Mouse (Mus musculus): Measurements from ENCODE around the gene Anp32e. TPM values are rescaled to one million over a fixed set of nuclear protein-coding genes. Genes with fewer than 3 reads are reported as not detected.
"Not testable (repeated sequence)": the region's sequence is repeated elsewhere in the genome, so short reads cannot be mapped to it uniquely, and the experiment has no call there.

Anp32e gene
- polyA plus RNA-seq, 1 experiment: 275 TPM

DNA sequence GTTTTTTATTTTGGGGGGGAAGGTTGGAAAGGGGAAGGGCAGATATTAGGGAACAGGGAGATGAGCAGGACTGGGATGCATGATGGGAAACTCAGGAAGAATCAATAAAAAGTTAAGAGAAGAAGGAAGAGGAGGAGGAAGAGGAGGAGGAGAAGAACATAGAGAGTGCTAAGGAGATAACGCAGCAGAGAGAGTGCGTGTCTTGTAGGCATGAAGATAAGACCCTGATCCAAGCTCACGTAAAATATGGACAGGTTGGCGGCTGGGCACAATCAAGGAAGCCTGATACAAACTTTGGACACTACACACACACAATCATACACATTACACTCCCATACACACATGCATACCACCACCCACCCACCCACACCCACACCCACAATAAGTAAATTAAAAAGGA is 14.3 kb upstream of the Anp32e start:
- WGBS: 69% methylated on average over 4 of the region's 4 CpGs
- H3K27ac ChIP-seq (ENCODE audit: control insufficient read depth, insufficient read depth, low read depth, low read length, poor library complexity): no peak overlapping the region
- peaks cover 2% of the 10 kb centered on the region; the same call in 1 of the 2 replicates for H3K4me1 ChIP-seq (ENCODE audit: control insufficient read depth, insufficient read depth, low read length)
- H3K4me3 ChIP-seq (replicated peaks; ENCODE audit: control insufficient read depth, low read depth, low read length): no peak overlapping the region
- no peak for TF ChIP-seq CTCF (IDR thresholded peaks at IDR 0.05; ENCODE audit: control insufficient read depth, insufficient read depth, low read length)
- no peak for TF ChIP-seq POLR2A (IDR thresholded peaks at IDR 0.05; ENCODE audit: borderline replicate concordance, control insufficient read depth, low read depth, low read length)

DNA sequence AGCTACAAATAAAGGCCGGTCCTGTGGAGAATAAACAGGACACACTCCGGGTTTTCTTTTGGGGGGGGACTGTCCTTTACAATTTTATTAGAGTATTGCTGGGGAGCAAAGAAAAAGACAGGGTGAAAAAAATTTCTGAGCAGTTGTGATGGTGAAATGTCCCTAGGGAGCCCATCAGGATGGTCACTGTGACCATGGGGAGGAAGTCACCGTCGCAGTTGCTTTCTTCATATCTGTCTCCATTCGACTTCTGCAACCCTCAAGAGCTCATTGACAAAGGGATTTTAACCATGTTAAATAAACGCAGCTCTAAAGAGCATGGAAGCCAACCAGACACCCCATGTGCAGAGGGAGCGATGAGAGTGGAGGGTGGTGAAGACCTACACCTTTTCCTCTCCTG is 12.3 kb upstream of the Anp32e start:
- Histone ChIP-seq H3K4me3 (replicated peaks; ENCODE audit: control insufficient read depth, low read depth, low read length) (peak overlapping the region; percentile 51), H3K27ac (ENCODE audit: control insufficient read depth, insufficient read depth, low read depth, low read length, poor library complexity) (peak overlapping the region; percentile 88), H3K4me1 (ENCODE audit: control insufficient read depth, insufficient read depth, low read length) (peaks cover 2% of the 10 kb centered on the region; the same call in 1 of the 2 replicates)
- 42% methylated on average over 7 of the region's 7 CpGs for WGBS
- no peak for TF ChIP-seq CTCF (IDR thresholded peaks at IDR 0.05; ENCODE audit: control insufficient read depth, insufficient read depth, low read length)
- no peak for TF ChIP-seq POLR2A (IDR thresholded peaks at IDR 0.05; ENCODE audit: borderline replicate concordance, control insufficient read depth, low read depth, low read length)

GRCm38 (mm10) chr3:95920532-95920931 is 8.5 kb upstream of the Anp32e start:
- H3K4me3 ChIP-seq (replicated peaks; ENCODE audit: control insufficient read depth, low read depth, low read length); H3K4me1 ChIP-seq (ENCODE audit: control insufficient read depth, insufficient read depth, low read length); H3K27ac ChIP-seq (ENCODE audit: control insufficient read depth, insufficient read depth, low read depth, low read length, poor library complexity): not testable (repeated sequence)
- 81% methylated on average over 2 of the region's 2 CpGs for WGBS

DNA sequence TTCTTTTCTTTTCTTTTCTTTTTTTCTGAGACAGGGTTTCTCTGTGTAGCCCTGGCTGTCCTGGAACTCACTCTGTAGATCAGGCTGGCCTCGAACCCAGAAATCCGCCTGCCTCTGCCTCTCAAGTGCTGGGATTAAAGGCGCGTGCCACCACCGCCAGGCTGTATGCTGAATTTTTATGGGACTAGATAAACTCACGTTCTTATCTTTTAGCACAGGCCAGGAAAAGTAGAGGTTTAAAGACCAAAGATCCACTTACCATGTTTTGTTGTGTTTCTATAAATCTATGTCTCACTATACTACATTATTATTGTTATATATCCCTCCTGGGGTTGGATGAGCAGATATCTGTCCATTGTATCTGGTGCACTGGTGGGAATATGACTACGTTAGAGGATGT is 5.6 kb upstream of the Anp32e start:
- H3K4me3 ChIP-seq (replicated peaks; ENCODE audit: control insufficient read depth, low read depth, low read length); H3K4me1 ChIP-seq (ENCODE audit: control insufficient read depth, insufficient read depth, low read length); H3K27ac ChIP-seq (ENCODE audit: control insufficient read depth, insufficient read depth, low read depth, low read length, poor library complexity): not testable (repeated sequence)
- WGBS: 70% methylated on average over 7 of the region's 7 CpGs

DNA sequence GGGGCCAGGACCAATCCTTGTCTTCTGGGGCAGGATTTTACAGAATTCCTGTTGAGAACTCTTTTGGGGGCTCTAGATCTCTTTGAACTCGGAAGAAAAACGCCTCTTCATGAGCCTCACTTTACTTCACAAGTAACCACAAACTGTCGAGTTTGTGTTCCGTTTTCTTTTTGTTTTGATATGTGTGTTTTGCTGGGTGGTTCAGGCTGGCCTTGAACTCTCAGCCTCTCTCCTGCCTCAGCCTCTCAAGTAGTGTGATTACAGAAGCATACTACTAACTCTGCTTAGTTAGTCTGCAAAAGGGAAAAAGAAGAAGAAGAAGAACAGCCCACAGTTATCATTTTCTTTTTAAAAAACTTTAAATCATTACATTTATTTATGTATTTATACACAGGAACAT is 4.9 kb upstream of the Anp32e start:
- Histone ChIP-seq H3K4me1 (ENCODE audit: control insufficient read depth, insufficient read depth, low read length) (peaks cover 1% of the 10 kb centered on the region), H3K27ac (ENCODE audit: control insufficient read depth, insufficient read depth, low read depth, low read length, poor library complexity) (no peak overlapping the region), H3K4me3 (replicated peaks; ENCODE audit: control insufficient read depth, low read depth, low read length) (no peak overlapping the region)
- TF ChIP-seq CTCF (IDR thresholded peaks at IDR 0.05; ENCODE audit: control insufficient read depth, insufficient read depth, low read length) (no peak), POLR2A (IDR thresholded peaks at IDR 0.05; ENCODE audit: borderline replicate concordance, control insufficient read depth, low read depth, low read length) (no peak)
- WGBS: 22% methylated on average over 4 of the region's 4 CpGs

DNA sequence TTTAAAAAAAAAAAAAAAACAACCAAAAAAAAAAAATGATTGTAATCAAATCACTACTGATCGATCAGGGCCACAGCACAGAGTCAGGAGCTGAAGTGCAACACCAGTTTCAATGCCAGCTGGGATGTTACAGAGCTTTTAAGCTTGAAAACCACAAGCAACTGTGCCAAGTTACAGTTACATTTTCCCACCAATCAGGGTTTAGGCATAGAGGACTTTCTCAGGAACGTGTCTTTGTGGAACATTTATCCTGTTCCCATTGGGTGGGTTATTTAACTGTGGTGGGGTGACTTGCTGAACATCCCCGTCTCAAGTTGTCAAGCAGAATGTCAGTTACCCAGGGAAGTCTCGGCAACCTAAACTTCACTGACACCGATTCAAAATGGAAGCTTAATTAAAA is 4.0 kb upstream of the Anp32e start:
- TF ChIP-seq POLR2A (IDR thresholded peaks at IDR 0.05; ENCODE audit: borderline replicate concordance, control insufficient read depth, low read depth, low read length) (no peak), CTCF (IDR thresholded peaks at IDR 0.05; ENCODE audit: control insufficient read depth, insufficient read depth, low read length) (no peak)
- WGBS: 31% methylated on average over 5 of the region's 5 CpGs
- H3K27ac ChIP-seq (ENCODE audit: control insufficient read depth, insufficient read depth, low read depth, low read length, poor library complexity): no peak overlapping the region
- H3K4me1 ChIP-seq (ENCODE audit: control insufficient read depth, insufficient read depth, low read length): peaks cover 1% of the 10 kb centered on the region
- no peak overlapping the region for H3K4me3 ChIP-seq (replicated peaks; ENCODE audit: control insufficient read depth, low read depth, low read length)

DNA sequence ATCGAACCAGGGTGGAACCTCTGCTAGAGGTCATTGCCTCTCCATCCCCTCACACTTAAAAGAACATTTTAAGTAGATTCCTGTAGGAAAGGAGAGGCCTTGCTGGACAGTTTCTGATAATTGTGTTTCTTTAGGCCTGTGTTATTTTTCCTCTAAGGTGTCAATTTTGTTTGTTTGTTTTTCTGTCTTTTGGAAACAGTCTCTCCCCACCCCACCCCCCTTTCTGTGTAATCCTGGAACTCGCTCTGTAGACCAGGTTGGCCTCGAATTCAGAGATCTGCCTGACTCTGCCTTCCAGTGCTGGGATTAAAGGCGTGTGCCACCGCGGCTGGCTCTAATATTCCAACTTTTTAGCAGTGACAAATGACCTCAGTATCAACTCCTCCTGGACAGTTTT is 787 bp upstream of the Anp32e start:
- TF ChIP-seq POLR2A (IDR thresholded peaks at IDR 0.05; ENCODE audit: borderline replicate concordance, control insufficient read depth, low read depth, low read length): no peak
- TF ChIP-seq CTCF (IDR thresholded peaks at IDR 0.05; ENCODE audit: control insufficient read depth, insufficient read depth, low read length): no peak
- peaks cover 1% of the 10 kb centered on the region for H3K4me1 ChIP-seq (ENCODE audit: control insufficient read depth, insufficient read depth, low read length)
- WGBS: 37% methylated on average over 6 of the region's 6 CpGs
- peak overlapping the region; percentile 62 for H3K27ac ChIP-seq (ENCODE audit: control insufficient read depth, insufficient read depth, low read depth, low read length, poor library complexity)
- H3K4me3 ChIP-seq (replicated peaks; ENCODE audit: control insufficient read depth, low read depth, low read length): peak overlapping the region; percentile 68

GRCm38 (mm10) chr3:95929581-95930470 is 780 bp downstream of the Anp32e start:
- TF ChIP-seq POLR2A (IDR thresholded peaks at IDR 0.05; ENCODE audit: borderline replicate concordance, control insufficient read depth, low read depth, low read length) (peak; percentile 33; the same call in 1 of the 2 replicates), CTCF (IDR thresholded peaks at IDR 0.05; ENCODE audit: control insufficient read depth, insufficient read depth, low read length) (no peak)
- under 1% methylated on average over 105 of the region's 105 CpGs for WGBS
- peak overlapping the region; percentile 73 for H3K27ac ChIP-seq (ENCODE audit: control insufficient read depth, insufficient read depth, low read depth, low read length, poor library complexity)
- H3K4me1 ChIP-seq (ENCODE audit: control insufficient read depth, insufficient read depth, low read length): peaks cover 1% of the 10 kb centered on the region; the same call in 1 of the 2 replicates
- peak overlapping the region; percentile 96 for H3K4me3 ChIP-seq (replicated peaks; ENCODE audit: control insufficient read depth, low read depth, low read length)

DNA sequence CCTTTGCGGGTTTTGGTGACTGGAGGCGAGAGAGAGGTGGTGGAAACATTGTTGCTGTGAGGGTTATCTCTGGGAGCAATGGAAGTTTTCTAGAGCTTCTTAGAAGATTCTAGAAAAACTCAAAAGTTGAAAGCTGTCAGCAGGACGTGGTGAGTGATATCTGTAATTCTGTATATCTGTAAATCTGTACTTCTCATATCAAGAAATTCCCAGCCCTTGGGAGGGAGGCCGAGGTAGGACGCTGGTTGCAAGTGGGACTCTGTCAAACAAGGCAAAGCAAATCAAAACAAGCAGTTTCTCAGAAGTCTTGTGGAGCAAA is 1.4 kb downstream of the Anp32e start:
- peak overlapping the region; percentile 73 for H3K27ac ChIP-seq (ENCODE audit: control insufficient read depth, insufficient read depth, low read depth, low read length, poor library complexity)
- peaks cover 1% of the 10 kb centered on the region; the same call in 1 of the 2 replicates for H3K4me1 ChIP-seq (ENCODE audit: control insufficient read depth, insufficient read depth, low read length)
- WGBS: 0% methylated on average over 5 of the region's 5 CpGs
- TF ChIP-seq CTCF (IDR thresholded peaks at IDR 0.05; ENCODE audit: control insufficient read depth, insufficient read depth, low read length) (no peak), POLR2A (IDR thresholded peaks at IDR 0.05; ENCODE audit: borderline replicate concordance, control insufficient read depth, low read depth, low read length) (no peak)
- H3K4me3 ChIP-seq (replicated peaks; ENCODE audit: control insufficient read depth, low read depth, low read length): peak overlapping the region; percentile 96
